Mouse (Mus musculus) cortical plate, adult 2 months (tissue): Measurements from ENCODE around the gene Nudt6.

Source experiments
- CTCF ChIP-seq: fragments of 200-500 bp; IDR thresholded peaks from 2 replicates; pipeline ENCODE4 v1.5.1; 2011; ENCODE audit warnings: mild to moderate bottlenecking, control low read depth, low read length; ENCODE audit not compliant: insufficient read depth; ENCODE audit errors: extremely low read depth
- POLR2A ChIP-seq: fragments of 200-500 bp; IDR thresholded peaks from 2 replicates; pipeline ENCODE4 v1.6.1; 2011; ENCODE audit warnings: mild to moderate bottlenecking, low read length, control low read depth; ENCODE audit not compliant: insufficient read depth; ENCODE audit errors: extremely low read depth

GRCm38 (mm10) chr3:37426069-37426468 lies 6.1 kb upstream of the Nudt6 start:
- no peak for TF ChIP-seq CTCF
- TF ChIP-seq POLR2A, result no peak
